Mouse (Mus musculus) small intestine, adult 2 months (tissue): ENCODE data around the gene B3gnt4.

ENCODE experiments used
- CTCF ChIP-seq: fragments of 200-500 bp; IDR thresholded peaks from 2 replicates; pipeline ENCODE4 v1.5.1; 2012; ENCODE audit warnings: low read depth, mild to moderate bottlenecking, control low read depth, inconsistent platforms, low read length, moderate library complexity, mixed read lengths; ENCODE audit not compliant: insufficient replicate concordance, insufficient read length; ENCODE audit errors: extremely low read depth
- POLR2A ChIP-seq: fragments of 200-500 bp; IDR thresholded peaks from 2 replicates; pipeline ENCODE4 v1.6.1; 2012; ENCODE audit warnings: low read depth, mild to moderate bottlenecking, control low read depth, inconsistent platforms, low read length, moderate library complexity

GRCm38 (mm10) chr5:123522166-123522565 lies 11.9 kb downstream of the B3gnt4 start:
- TF ChIP-seq CTCF (no peak), POLR2A (no peak)
